Mouse (Mus musculus): ENCODE measurements around the gene Gm9857. TPM values are rescaled to one million over a fixed set of nuclear protein-coding genes. Genes with fewer than 3 reads are reported as not detected.

Gm9857 gene
- not detected for polyA plus RNA-seq (2017; shearing (Covaris generic))

DNA sequence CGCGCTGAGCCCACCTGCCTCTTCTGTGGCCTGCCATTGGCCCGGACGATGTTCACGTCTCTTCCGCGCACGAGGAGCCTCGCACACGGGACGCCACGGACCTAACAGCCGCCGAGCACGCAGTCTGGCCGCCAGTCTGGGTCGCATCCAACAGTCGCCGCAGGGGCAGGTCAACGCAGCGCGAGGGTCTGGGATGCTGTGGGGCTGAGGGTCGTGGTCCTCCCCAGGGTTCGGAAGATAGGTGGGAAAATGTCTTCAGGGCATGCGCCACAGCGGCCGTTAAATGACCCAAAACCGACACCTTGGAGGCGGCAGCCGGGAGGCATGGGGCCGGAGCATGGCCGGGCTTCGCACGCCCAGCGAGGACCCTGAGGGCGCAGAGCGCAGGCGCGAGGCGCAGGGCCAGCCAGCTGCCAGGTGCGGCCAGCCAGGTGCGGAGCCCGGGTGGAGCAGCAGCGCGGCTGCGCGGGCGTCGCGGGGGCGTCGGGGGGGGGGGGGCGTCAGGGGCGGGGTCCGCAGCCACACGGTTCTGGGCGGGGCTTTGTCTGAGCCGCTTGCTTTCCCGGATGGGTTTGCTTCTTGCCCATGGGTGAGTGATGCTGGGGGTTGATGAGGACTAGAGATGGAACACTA lies at the start of gene Gm9857:
TSS of gene Gm9857 (minus strand) at position 445 of the 633 bp plus-strand sequence.

DNA sequence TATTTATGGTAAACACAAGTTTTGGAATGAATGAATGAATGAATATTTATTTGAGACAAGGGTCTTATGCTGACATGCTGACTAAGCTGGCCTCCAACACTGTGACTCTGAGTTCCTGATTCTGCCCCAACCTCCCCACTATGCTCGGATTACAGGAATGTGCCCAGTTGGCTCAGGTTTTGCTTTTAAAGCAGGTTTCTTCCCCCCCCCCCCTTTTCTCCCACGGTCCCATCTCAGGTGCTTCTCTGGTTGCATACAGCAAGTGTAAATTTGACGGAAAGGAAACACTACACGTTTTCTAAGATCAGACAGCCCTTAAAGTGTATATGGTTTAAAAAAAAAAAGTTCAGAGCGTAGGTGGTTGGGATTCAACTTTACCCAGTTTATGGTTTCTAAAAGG lies 672 bp downstream of the Gm9857 start, which contains the start of gene Henmt1:
TSS of gene Henmt1 (plus strand) at position 301 of the 400 bp plus-strand sequence.

DNA sequence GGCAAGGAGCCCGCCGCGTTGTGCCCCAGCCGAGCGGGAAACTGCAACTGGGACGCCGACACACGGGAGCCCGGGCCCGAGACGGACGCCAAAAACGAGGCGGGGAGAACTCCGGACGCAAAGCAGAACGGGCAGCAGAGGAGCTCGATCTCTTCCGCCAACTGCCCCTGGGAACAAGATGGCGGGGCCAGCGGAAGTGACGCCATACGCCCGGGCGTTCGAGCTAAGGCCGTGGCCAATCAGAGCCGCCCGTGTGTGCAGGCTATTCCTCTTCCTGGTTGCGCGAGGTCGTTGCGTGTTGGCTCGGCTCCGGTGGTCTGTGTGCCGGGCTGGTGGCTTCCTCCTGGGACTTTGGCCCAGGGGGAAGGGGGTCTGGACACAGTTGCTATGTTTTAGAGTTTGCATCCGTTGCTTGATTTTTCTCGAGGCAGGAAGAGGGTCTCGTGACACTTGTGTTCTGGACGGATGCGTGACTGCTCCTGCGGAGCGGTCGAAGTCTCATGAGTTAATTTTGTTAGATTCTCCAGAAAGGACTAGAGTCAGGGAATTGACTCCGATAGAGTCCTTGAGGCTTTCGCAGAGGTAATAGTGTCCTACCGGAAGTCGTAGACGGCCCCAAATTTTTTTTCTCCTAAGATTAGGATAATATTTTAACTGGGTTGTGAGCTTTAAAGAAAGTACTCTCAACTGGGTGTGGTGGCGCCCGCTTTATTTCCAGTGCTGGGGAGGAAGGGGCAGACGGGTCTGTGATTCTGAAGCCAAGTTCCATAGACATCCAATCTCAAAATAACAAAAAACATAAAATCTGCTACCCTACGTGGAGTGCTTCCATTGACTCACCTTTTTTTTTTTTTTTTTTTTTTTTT lies 28.5 kb downstream of the Gm9857 start, which contains the start of gene Prpf38b:
TSS of gene Prpf38b (minus strand) at position 180 of the 866 bp plus-strand sequence.

Other genes starting within 250 kb of the Gm9857 start
- gene Gpsm2, start 218.1 kb downstream of the Gm9857 start, polyA plus RNA-seq (2017; shearing (Covaris generic)) = 1 to 10 TPM; 5.1 to 6.0 TPM
- under 1 TPM in 1 of 2 experiments, not detected in 1; 0.56 TPM for gene Aknad1, start 200.8 kb downstream of the Gm9857 start, polyA plus RNA-seq (2017; shearing (Covaris generic))
- gene Stxbp3, start 99.9 kb downstream of the Gm9857 start, polyA plus RNA-seq (2017; shearing (Covaris generic)) = 10 to 100 TPM; 60.7 to 70.9 TPM
- gene Fndc7, start 50.4 kb downstream of the Gm9857 start, polyA plus RNA-seq (2017; shearing (Covaris generic)) = under 1 TPM; 0.24 to 0.69 TPM
- gene Prpf38b, start 28.7 kb downstream of the Gm9857 start, polyA plus RNA-seq (2017; shearing (Covaris generic)) = 100 to 1,000 TPM; 178 to 188 TPM
- gene Henmt1, start 572 bp downstream of the Gm9857 start, polyA plus RNA-seq (2017; shearing (Covaris generic)) = under 1 TPM in 1 of 2 experiments, not detected in 1; 0.24 TPM
- gene Fam102b, start 87.2 kb upstream of the Gm9857 start, polyA plus RNA-seq (2017; shearing (Covaris generic)) = 1 to 10 TPM; 6.0 to 7.6 TPM
- gene Slc25a54, start 140.0 kb upstream of the Gm9857 start, polyA plus RNA-seq (2017; shearing (Covaris generic)) = not detected
- 10 to 100 TPM; 21.7 to 27.6 TPM for gene Slc25a24, start 182.7 kb upstream of the Gm9857 start, polyA plus RNA-seq (2017; shearing (Covaris generic))

Data from inflammation-experienced regulatory T-cells (primary cell).